Mouse (Mus musculus) CD8-positive naive resting alpha-beta T cell, adult 57 days (primary cell): ENCODE measurements around the gene Vmn2r112. TPM values are rescaled to one million over a fixed set of nuclear protein-coding genes. Genes with fewer than 3 reads are reported as not detected.

Source experiments
- total RNA-seq: library from RNA; stranded (reverse); gene quantifications from one replicate; pipeline ENCODE4 v1.2.4, GENCODE M21; 2023

Vmn2r112 gene
- total RNA-seq, result not detected

DNA sequence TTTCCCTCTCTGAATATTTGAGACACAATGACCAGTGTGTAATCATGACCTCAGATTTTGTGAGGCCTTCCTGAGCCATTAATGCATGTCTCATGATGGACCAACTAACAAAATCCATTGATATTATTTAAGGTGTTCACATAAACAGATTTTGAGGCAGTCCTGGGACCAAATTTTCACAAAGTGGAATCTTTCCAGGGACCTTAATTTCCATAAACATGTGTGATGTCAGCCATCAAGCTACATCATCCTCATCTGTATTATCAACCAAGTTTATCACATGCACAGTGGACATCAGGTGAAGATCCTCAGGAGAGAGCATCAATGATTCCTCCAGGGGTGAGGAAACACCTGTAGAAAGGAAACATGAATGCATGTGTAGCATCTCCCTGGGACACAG is at the start of gene Vmn2r112:
TSS of gene Vmn2r112 (plus strand) at position 301 of the 400 bp plus-strand sequence.

DNA sequence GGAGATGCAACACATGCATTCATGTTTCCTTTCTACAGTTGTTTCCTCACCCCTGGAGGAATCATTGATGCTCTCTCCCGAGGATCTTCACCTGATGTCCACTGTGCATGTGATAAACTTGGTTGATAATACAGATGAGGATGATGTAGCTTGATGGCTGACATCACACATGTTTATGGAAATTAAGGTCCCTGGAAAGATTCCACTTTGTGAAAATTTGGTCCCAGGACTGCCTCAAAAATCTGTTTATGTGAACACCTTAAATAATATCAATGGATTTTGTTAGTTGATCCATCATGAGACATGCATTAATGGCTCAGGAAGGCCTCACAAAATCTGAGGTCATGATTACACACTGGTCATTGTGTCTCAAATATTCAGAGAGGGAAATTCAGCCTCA is 27.4 kb upstream of the Vmn2r112 start, which contains the start of gene Vmn2r111:
TSS of gene Vmn2r111 (minus strand) at position 101 of the 400 bp plus-strand sequence.

Other genes starting within 250 kb of the Vmn2r112 start
- gene Zfp944, start 239.6 kb upstream of the Vmn2r112 start, total RNA-seq, result 9.9 TPM
- gene Zfp758, start 239.5 kb upstream of the Vmn2r112 start, total RNA-seq, result 13.2 TPM
- 6.5 TPM for gene Zfp946, start 176.7 kb upstream of the Vmn2r112 start, total RNA-seq
- gene Vmn2r111, start 27.5 kb upstream of the Vmn2r112 start, total RNA-seq, result not detected